ENCODE assay signal across 18 mouse cellular contexts in genomic region chr6:28830306-28830705, GRCm38 (mm10). TPM values are rescaled to one million over a fixed set of nuclear protein-coding genes. Genes with fewer than 3 reads are reported as not detected.
A peak's percentile ranks its signal among the peaks of the same experiment; 100 is the strongest.
DNase-seq lines count a peak whose midpoint lies in the region; ATAC-seq lines count a peak whose summit lies in the region.
"Had no signal": no experiment of that assay in that cellular context is flagged by ENCODE, and none has a peak within 500 bp of the region (broad histone marks: within the 10 kb centered on the region; RNA-seq: fewer than 3 reads in every experiment).

No protein-coding gene starts in this region.

- H3K4me3 ChIP-seq in forebrain, embryonic 15.5 days, result peak overlapping the region; percentile 76
- peak overlapping the region; percentile 37 for H3K4me3 ChIP-seq in midbrain, embryonic 14.5 days (replicated peaks; ENCODE audit: low read depth, low read length)
- H3K4me3 ChIP-seq: erythroblast, embryonic 14.5 days; gastrocnemius, adult 2 months; liver, embryonic 13.5 days had no signal

- H3K9ac ChIP-seq in forebrain, embryonic 15.5 days (replicated peaks), result no peak overlapping the region
- H3K9ac ChIP-seq in midbrain, embryonic 14.5 days (replicated peaks; ENCODE audit: low read length), result no peak overlapping the region
- H3K9ac ChIP-seq: liver, embryonic 13.5 days had no signal

- peak; percentile 72 for DNase-seq in cerebellum, adult 11-12 months
- no peak for DNase-seq in cerebellum, adult 11 months
- peak; percentile 77 for DNase-seq in brain, adult 2 months (ENCODE audit: low read depth, low spot score)
- DNase-seq in midbrain, embryonic 14.5 days, result no peak
- no peak for DNase-seq in testis, postnatal 10 days (ENCODE audit: low spot score)
- DNase-seq in heart, adult 9 months (ENCODE audit: low spot score in 2 of 2), result no peak
- no peak for DNase-seq in right cerebral cortex, adult 2 months (ENCODE audit: low spot score in 2 of 2)
- DNase-seq: embryo, embryonic 11 days; gastrocnemius, adult 2 months; heart, postnatal 4 days; kidney, adult 8-10 months; left cerebral cortex, postnatal 4 days; liver, embryonic 13.5 days; lung, postnatal 14 days; retina, postnatal 1 day; thymus, adult 18-20 months had no signal

- peaks cover 7% of the 10 kb centered on the region; the same call in 1 of the 2 replicates for H3K36me3 ChIP-seq in forebrain, embryonic 15.5 days
- peaks cover 4% of the 10 kb centered on the region; the same call in 1 of the 2 replicates for H3K36me3 ChIP-seq in midbrain, embryonic 14.5 days (ENCODE audit: control insufficient read depth, insufficient read depth, low read length)

- peak overlapping the region; percentile 98 for H3K4me2 ChIP-seq in forebrain, embryonic 15.5 days (replicated peaks)
- H3K4me2 ChIP-seq in midbrain, embryonic 14.5 days (ENCODE audit: low read length), result peak overlapping the region; percentile 97
- H3K4me2 ChIP-seq: liver, embryonic 13.5 days had no signal

- peaks cover 71% of the 10 kb centered on the region for H3K4me1 ChIP-seq in forebrain, embryonic 15.5 days
- peaks cover 69% of the 10 kb centered on the region for H3K4me1 ChIP-seq in midbrain, embryonic 14.5 days (ENCODE audit: control insufficient read depth, insufficient read depth, low read length)

- ATAC-seq in forebrain, embryonic 15.5 days (replicated peaks), result no peak
- no peak for ATAC-seq in midbrain, embryonic 14.5 days (ENCODE audit: low FRiP score, low TSS enrichment)

- no peak overlapping the region for H3K27ac ChIP-seq in forebrain, embryonic 15.5 days (replicated peaks)
- H3K27ac ChIP-seq in midbrain, embryonic 14.5 days (replicated peaks; ENCODE audit: low read depth, low read length), result no peak overlapping the region
- H3K27ac ChIP-seq: gastrocnemius, adult 2 months; liver, embryonic 13.5 days had no signal

- no peaks in the 10 kb centered on the region for H3K9me3 ChIP-seq in forebrain, embryonic 15.5 days
- H3K9me3 ChIP-seq in midbrain, embryonic 14.5 days (ENCODE audit: control insufficient read depth, low read length), result no peaks in the 10 kb centered on the region
- H3K9me3 ChIP-seq: liver, embryonic 13.5 days had no signal

- WGBS in forebrain, embryonic 15.5 days, result 93% methylated on average over 12 of the region's 12 CpGs
- WGBS in midbrain, embryonic 14.5 days, result 93% methylated on average over 12 of the region's 12 CpGs

- H3K27me3 ChIP-seq in forebrain, embryonic 15.5 days, result no peaks in the 10 kb centered on the region
- no peaks in the 10 kb centered on the region for H3K27me3 ChIP-seq in midbrain, embryonic 14.5 days (ENCODE audit: control insufficient read depth, insufficient read depth, low read length)

RNA-seq across cellular contexts. Expression of gene Lrrc4, which starts 1.2 kb away (rescaled TPM):
- polyA plus RNA-seq in forebrain, embryonic 15.5 days (2015; fragmentation: Nextera tagmentation; extraction: Ambion mirVana), result 6.4 and 6.5 TPM in 2 replicates
- polyA plus RNA-seq in midbrain, embryonic 14.5 days (2014; fragmentation: Nextera tagmentation; extraction: Ambion mirVana), result 7.5 and 8.3 TPM in 2 replicates
- polyA plus RNA-seq: erythroblast, embryonic 14.5 days had no signal

Comparison
In these comparisons a context has a peak if more than half of its experiments do, and no peak if none do; other contexts are left out.
1. DNase-seq: peak in cerebellum, adult 11-12 months (single experiment) and brain, adult 2 months (single experiment); none in cerebellum, adult 11 months (single experiment), midbrain, embryonic 14.5 days (single experiment), testis, postnatal 10 days (single experiment), heart, adult 9 months (0 of 2) and right cerebral cortex, adult 2 months (0 of 2).